Mouse (Mus musculus): ENCODE data around the gene Fxr2.

The Fxr2 gene

GRCm38 (mm10) chr11:69657462-69657881 lies 24.7 kb downstream of the Fxr2 start:
- in situ Hi-C loops (cut with MboI) = no loop called here

- in situ Hi-C loops (cut with MboI) = no loop called here
These were observed 28.6 kb downstream of the Fxr2 start for GRCm38 (mm10) chr11:69661221-69661881.

GRCm38 (mm10) chr11:69662213-69662966 lies 29.6 kb downstream of the Fxr2 start, which contains the start of gene Mpdu1:
Mpdu1 (minus strand) TSS chr11:69662642.
- in situ Hi-C loops (cut with MboI) = no loop called here

GRCm38 (mm10) chr11:69662967-69663671 lies 30.3 kb downstream of the Fxr2 start:
- in situ Hi-C loops (cut with MboI) = no loop called here

GRCm38 (mm10) chr11:69663795-69664194 lies 31.0 kb downstream of the Fxr2 start:
- in situ Hi-C loops (cut with MboI) = no loop called here

- in situ Hi-C loops (cut with MboI) = no loop called here
These were observed 32.1 kb downstream of the Fxr2 start for GRCm38 (mm10) chr11:69664841-69665240.

DNA sequence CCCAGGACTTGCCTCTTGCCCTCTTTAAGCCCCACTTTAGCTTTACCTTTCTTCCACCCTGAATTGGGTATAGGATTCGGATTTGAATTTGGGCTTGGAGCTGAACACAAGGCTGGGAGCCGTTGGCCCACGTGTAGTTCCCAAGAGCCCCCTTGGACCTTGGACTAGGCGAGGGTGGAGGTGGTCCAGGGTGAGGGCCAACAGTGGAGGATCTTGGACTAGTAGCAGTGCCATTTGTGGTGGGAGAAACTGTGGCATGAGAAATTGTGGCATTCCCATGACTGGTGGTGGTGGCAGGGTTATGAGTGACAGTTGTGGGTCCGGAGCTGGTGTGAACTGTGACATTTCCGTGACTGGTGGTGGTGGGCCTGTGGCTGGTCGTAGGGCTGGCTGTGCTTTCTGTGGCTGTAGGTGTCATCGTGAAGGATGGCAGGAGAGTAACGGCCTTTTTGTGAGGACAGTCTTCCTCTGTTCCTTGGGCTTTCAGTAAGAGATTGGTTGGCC lies 32.7 kb downstream of the Fxr2 start:
- in situ Hi-C loops (cut with MboI) = no loop called here

DNA sequence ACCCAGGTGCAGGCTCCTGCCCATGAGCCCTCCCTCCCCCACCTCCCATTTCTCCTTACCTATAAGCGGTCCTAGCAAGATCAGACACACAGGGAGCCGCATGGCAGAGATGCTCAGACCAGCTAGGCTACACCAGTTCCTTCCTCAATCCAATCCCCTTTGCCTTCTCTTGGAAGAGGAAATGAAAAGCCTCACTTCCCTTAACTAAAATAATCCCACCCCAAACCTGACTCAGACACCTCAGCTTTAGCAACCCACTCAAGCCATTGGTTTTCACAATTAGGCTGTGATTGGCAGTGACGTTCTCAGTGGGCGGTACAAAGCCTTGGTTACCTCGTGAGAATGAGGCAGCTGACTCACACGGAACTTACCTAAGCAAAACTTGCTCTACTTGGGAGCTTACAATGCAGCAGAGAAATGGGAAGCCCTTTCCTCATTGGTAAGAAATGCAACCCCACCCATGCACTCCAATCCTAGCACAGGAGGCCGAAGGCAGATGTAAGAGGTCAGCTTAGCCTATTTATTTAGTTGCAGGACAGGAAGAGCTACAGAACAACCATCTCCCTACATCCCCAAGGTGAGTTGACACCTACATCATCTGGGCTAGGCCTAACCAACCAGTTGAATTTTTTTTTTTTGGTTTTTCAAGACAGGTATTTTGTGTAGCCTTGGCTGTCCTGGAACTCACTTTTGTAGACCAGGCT lies 33.3 kb downstream of the Fxr2 start, which contains the start of gene Cd68:
Gene Cd68, minus strand, starts transcription at position 193 of the 704 bp plus-strand sequence.
- in situ Hi-C loops (cut with MboI) = no loop called here

DNA sequence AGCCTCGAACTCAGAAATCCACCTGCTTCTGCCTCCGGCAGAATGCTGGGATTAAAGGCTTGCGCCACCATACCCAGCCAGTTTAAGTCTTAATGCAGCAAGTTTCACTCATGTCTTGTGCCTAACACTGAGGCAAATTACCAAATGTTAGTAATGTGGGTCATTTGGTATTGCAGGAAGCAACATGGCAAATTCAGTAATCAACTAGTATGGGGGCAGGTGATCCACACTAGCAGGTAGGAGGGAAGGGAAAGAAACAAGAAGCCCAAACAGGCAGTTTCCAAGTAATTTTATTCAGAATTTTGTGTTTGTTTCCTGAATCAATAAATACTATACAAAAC lies 33.8 kb downstream of the Fxr2 start:
- in situ Hi-C loops (cut with MboI) = no loop called here

DNA sequence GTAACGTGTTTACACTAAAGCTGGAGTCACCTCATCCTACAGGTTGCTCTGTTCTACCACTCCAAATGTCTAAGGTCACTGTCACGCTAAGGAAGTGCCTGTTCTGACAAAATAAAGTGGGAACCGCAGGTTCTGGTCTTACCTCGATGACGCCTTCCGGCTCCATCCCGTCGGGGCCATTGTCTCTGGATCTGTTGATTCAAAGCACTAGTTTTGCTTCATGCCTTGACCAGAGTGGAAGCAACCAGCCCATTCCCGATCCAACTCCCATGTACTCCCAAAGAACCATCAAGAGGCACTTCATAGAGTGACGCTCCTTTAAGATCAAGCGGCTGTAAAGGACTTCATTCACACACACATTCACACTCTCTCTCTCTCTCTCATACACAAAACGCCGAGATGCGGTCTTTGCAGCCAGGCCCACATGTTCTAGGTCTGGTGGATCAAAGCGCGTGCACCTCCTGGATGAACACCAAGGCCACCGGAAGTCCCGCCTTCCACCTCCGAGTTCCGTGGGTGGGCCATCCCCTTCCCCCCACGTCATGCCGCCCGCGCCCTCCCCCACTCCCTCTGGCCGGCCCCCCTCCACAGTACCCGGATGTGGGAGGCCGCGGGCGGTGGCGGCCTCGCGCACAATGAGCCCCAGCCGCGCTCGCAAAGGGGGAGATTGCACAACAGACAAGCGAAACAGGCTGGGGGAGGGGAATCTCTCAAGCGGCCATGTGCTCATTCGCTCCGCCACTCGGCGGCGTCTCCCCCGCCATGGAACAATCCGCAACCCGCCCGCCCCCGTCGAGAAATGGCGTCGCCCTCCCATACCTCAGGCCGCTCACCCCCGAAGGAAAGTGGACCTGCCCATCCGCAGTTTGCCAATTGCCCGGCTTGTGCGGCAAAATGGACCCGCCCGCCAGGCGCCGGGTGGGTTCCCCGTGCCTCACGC lies 38.3 kb downstream of the Fxr2 start:
- in situ Hi-C loops (cut with MboI) = no loop called here

- in situ Hi-C loops (cut with MboI) = no loop called here
These were observed 38.9 kb downstream of the Fxr2 start for GRCm38 (mm10) chr11:69671726-69672124.

DNA sequence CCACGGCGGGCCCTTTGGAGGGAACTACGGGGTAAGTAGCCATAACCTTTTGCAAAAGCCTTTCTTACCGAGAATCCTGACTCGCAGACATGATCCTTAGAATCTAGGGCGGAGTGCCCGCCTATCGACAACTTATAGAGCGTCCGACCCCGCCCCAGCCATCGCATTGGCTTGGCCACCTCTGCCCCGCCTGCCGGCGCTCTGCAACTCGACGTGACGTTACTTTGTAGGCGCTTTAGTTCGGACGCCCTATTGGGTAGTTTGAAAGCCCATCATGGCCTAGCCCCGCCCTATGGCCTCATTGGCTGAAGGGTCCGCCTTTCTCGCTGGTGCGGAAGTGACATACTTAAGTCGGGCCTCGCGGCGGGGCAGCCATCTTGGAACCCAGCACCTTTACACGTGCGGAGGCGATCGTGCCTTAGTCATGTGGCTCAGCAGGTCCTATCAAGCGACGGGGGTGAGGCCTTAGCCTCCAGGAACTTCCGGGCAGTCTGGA lies 39.5 kb downstream of the Fxr2 start, which contains the start of gene Eif4a1:
Gene Eif4a1, minus strand, starts transcription at position 213 of the 496 bp plus-strand sequence.
- in situ Hi-C loops (cut with MboI) = no loop called here

GRCm38 (mm10) chr11:69679144-69679543 lies 46.4 kb downstream of the Fxr2 start:
- in situ Hi-C loops (cut with MboI) = no loop called here

- in situ Hi-C loops (cut with MboI) = no loop called here
These were observed 47.5 kb downstream of the Fxr2 start for GRCm38 (mm10) chr11:69680136-69680855.

DNA sequence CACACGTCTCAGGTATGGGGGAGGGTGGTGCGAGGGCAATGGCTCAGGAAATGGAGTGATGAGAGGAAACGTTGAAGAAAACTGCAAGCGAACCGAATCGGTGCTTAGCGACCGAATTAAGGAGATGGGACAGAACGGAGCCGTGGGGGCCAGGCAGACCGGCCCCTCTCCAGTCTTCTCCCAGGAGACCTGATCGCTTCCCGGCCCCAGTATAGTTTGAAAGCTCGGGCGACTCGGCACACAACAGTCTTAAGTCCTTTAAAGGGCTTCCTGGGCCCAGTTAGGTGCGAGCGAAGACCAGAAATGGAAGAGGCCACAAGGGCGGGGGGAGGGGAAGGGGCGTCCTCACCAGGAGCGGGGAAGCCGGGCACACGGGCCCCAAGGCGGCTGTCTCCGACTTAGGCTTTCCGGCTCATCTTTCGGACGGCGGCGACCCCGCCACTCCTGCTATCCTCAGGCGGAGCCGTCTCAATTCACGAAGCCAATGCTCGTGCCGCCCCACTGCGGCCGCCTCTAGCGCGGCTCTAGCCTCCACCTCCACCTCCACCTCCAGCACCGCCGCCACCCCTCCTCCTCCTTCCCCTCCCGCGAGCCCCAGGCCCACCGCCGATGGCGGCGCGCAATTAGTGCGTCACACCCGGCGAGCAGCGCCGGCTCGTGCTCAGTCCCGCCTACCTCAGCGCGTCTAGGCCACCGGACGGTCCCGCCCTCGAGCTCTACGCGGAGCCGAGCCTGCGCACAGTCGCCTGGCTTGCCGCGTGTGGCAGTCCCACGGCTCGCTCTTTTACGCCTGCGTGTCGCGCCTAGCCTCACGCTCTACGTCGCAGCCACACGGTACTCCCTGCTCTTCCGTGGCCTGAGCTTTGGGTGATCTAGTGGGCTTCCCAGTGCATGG lies 48.8 kb downstream of the Fxr2 start, which contains the start of gene Senp3:
Gene Senp3, minus strand, starts transcription at position 771 of the 895 bp plus-strand sequence.
- in situ Hi-C loops (cut with MboI) = no loop called here

DNA sequence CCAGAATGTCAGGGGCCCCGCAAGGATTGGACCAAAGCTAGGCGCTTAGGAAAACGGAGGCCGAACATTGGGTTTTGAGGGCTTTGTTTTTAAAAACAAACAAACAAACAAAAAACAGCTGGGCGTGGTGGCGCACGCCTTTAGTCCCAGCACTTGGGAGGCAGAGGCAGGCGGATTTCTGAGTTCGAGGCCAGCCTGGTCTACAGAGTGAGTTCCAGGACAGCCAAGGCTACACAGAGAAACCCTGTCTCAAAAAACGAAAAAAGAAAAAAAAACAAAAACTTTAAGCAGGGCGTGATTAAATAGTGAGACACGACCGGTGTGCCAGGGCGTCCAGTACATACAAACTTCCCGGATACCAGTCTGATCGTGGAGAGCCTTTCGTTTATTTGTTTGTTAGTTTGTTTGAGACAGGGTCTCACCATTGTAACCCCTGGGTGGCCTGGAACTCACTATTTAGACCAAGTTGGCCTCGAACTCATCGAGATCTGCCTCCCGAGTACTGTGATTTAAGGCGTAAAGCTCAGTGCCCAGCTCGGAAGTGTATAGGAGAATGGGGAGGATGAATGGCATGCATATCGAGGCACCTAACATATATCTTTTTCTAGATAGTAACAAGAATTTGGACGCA lies 49.5 kb downstream of the Fxr2 start:
- in situ Hi-C loops (cut with MboI) = no loop called here

- in situ Hi-C loops (cut with MboI) = no loop called here
These were observed 50.2 kb downstream of the Fxr2 start for GRCm38 (mm10) chr11:69682840-69683533.

- in situ Hi-C loops (cut with MboI) = no loop called here
These were observed 50.8 kb downstream of the Fxr2 start for GRCm38 (mm10) chr11:69683576-69683975.
